Mouse (Mus musculus): ENCODE measurements at regions not wholly inside any gene's neighbourhood (a gene's known extent, or its start where the extent isn't known, plus 50 kb on each side); places are given as distances from the start of the nearest gene placed in this dataset.
A peak's percentile ranks its signal among the peaks of the same experiment; 100 is the strongest.

- Histone ChIP-seq H3K4me2 (0 out of 2 replicates have a peak overlapping the region, but pooled peaks have one; percentile 5), H3K4me3 (no peak overlapping the region), H3K27me3 (no peaks in the 10 kb centered on the region), H3K4me1 (replicated peaks) (peaks cover 29% of the 10 kb centered on the region), H3K9me3 (no peaks in the 10 kb centered on the region), H3K27ac (replicated peaks) (no peak overlapping the region), H3K36me3 (no peaks in the 10 kb centered on the region), H3K9ac (no peak overlapping the region)
- WGBS = 28% methylated on average over 13 of the region's 13 CpGs
- peak; percentile 43; the same call in 1 of the 2 replicates for ATAC-seq (ENCODE audit: low FRiP score, low read depth)
Measured at GRCm38 (mm10) chr4:8986394-8987091, 747.7 kb upstream of the Car8 start.

GRCm38 (mm10) chr4:8984059-8984606 lies 745.3 kb upstream of the Car8 start:
- Histone ChIP-seq H3K9me3 (no peaks in the 10 kb centered on the region), H3K27ac (replicated peaks) (no peak overlapping the region), H3K4me1 (replicated peaks) (peaks cover 22% of the 10 kb centered on the region), H3K4me3 (no peak overlapping the region), H3K27me3 (no peaks in the 10 kb centered on the region), H3K36me3 (no peaks in the 10 kb centered on the region), H3K4me2 (no peak overlapping the region), H3K9ac (no peak overlapping the region)
- 93% methylated on average over 5 of the region's 5 CpGs for whole genome bisulfite sequencing
- ATAC-seq (ENCODE audit: low FRiP score, low read depth) = no peak

- no peak for ATAC-seq (ENCODE audit: low FRiP score, low read depth)
- no peak overlapping the region for H3K27ac ChIP-seq (replicated peaks)
- no peaks in the 10 kb centered on the region for H3K4me1 ChIP-seq (replicated peaks)
- no peak overlapping the region for H3K4me3 ChIP-seq
- no peaks in the 10 kb centered on the region for H3K9me3 ChIP-seq
- no peaks in the 10 kb centered on the region for H3K27me3 ChIP-seq
- no peak overlapping the region for H3K9ac ChIP-seq
- H3K4me2 ChIP-seq = no peak overlapping the region
- H3K36me3 ChIP-seq = no peaks in the 10 kb centered on the region
- WGBS = 93% methylated on average over 8 of the region's 8 CpGs
Measured at GRCm38 (mm10) chr4:8978949-8979348, 740.1 kb upstream of the Car8 start.

- Histone ChIP-seq H3K4me2 (no peak overlapping the region), H3K9me3 (no peaks in the 10 kb centered on the region), H3K36me3 (no peaks in the 10 kb centered on the region), H3K27me3 (no peaks in the 10 kb centered on the region), H3K4me1 (replicated peaks) (no peaks in the 10 kb centered on the region), H3K27ac (replicated peaks) (no peak overlapping the region), H3K9ac (no peak overlapping the region), H3K4me3 (no peak overlapping the region)
- WGBS = 87% methylated on average over 5 of the region's 5 CpGs
- no peak for ATAC-seq (ENCODE audit: low FRiP score, low read depth)
Measured at GRCm38 (mm10) chr4:8969951-8970455, 731.2 kb upstream of the Car8 start.

- H3K27ac ChIP-seq (replicated peaks) = no peak overlapping the region
- no peak overlapping the region for H3K4me2 ChIP-seq
- H3K4me3 ChIP-seq = no peak overlapping the region
- no peaks in the 10 kb centered on the region for H3K27me3 ChIP-seq
- 14% methylated on average over 3 of the region's 3 CpGs for WGBS
- no peak overlapping the region for H3K9ac ChIP-seq
- no peaks in the 10 kb centered on the region for H3K36me3 ChIP-seq
- no peaks in the 10 kb centered on the region for H3K4me1 ChIP-seq (replicated peaks)
- no peaks in the 10 kb centered on the region for H3K9me3 ChIP-seq
- ATAC-seq (ENCODE audit: low FRiP score, low read depth) = no peak
Measured at GRCm38 (mm10) chr4:8968741-8969140, 729.9 kb upstream of the Car8 start.

GRCm38 (mm10) chr4:8967986-8968385 lies 729.1 kb upstream of the Car8 start:
- Histone ChIP-seq H3K36me3 (no peaks in the 10 kb centered on the region), H3K9me3 (no peaks in the 10 kb centered on the region), H3K27me3 (no peaks in the 10 kb centered on the region), H3K4me1 (replicated peaks) (no peaks in the 10 kb centered on the region), H3K4me3 (no peak overlapping the region), H3K27ac (replicated peaks) (no peak overlapping the region), H3K9ac (no peak overlapping the region), H3K4me2 (no peak overlapping the region)
- ATAC-seq (ENCODE audit: low FRiP score, low read depth) = no peak
- WGBS = 89% methylated on average over 3 of the region's 3 CpGs

GRCm38 (mm10) chr4:8965563-8965962 lies 726.7 kb upstream of the Car8 start:
- WGBS = 92% methylated on average over 5 of the region's 5 CpGs
- Histone ChIP-seq H3K4me2 (no peak overlapping the region), H3K27me3 (no peaks in the 10 kb centered on the region), H3K4me1 (replicated peaks) (no peaks in the 10 kb centered on the region), H3K9ac (no peak overlapping the region), H3K27ac (replicated peaks) (no peak overlapping the region), H3K4me3 (no peak overlapping the region), H3K36me3 (no peaks in the 10 kb centered on the region), H3K9me3 (no peaks in the 10 kb centered on the region)
- no peak for ATAC-seq (ENCODE audit: low FRiP score, low read depth)

GRCm38 (mm10) chr4:8962959-8963572 lies 724.2 kb upstream of the Car8 start:
- no peak overlapping the region for H3K4me2 ChIP-seq
- H3K27me3 ChIP-seq = no peaks in the 10 kb centered on the region
- H3K4me3 ChIP-seq = no peak overlapping the region
- H3K36me3 ChIP-seq = no peaks in the 10 kb centered on the region
- H3K9me3 ChIP-seq = no peaks in the 10 kb centered on the region
- no peak for ATAC-seq (ENCODE audit: low FRiP score, low read depth)
- no peak overlapping the region for H3K27ac ChIP-seq (replicated peaks)
- 74% methylated on average over 9 of the region's 9 CpGs for WGBS
- no peak overlapping the region for H3K9ac ChIP-seq
- 0 out of 2 replicates have a peak, but pooled peaks cover 1% of the 10 kb centered on the region for H3K4me1 ChIP-seq (replicated peaks)

GRCm38 (mm10) chr4:8961851-8962250 lies 723.0 kb upstream of the Car8 start:
- Histone ChIP-seq H3K36me3 (no peaks in the 10 kb centered on the region), H3K4me1 (replicated peaks) (peaks cover 10% of the 10 kb centered on the region), H3K9me3 (no peaks in the 10 kb centered on the region), H3K9ac (no peak overlapping the region), H3K27me3 (no peaks in the 10 kb centered on the region), H3K27ac (replicated peaks) (no peak overlapping the region), H3K4me2 (no peak overlapping the region), H3K4me3 (no peak overlapping the region)
- WGBS = 80% methylated on average over 6 of the region's 6 CpGs
- ATAC-seq (ENCODE audit: low FRiP score, low read depth) = no peak

GRCm38 (mm10) chr4:8957771-8958170 lies 718.9 kb upstream of the Car8 start:
- no peak overlapping the region for H3K4me2 ChIP-seq
- WGBS = 9% methylated on average over 6 of the region's 6 CpGs
- H3K27me3 ChIP-seq = no peaks in the 10 kb centered on the region
- no peak overlapping the region for H3K4me3 ChIP-seq
- no peaks in the 10 kb centered on the region for H3K36me3 ChIP-seq
- H3K9me3 ChIP-seq = no peaks in the 10 kb centered on the region
- H3K4me1 ChIP-seq (replicated peaks) = peaks cover 28% of the 10 kb centered on the region
- no peak overlapping the region for H3K9ac ChIP-seq
- ATAC-seq (ENCODE audit: low FRiP score, low read depth) = no peak
- H3K27ac ChIP-seq (replicated peaks) = no peak overlapping the region

GRCm38 (mm10) chr4:8957023-8957343 lies 718.1 kb upstream of the Car8 start:
- H3K4me2 ChIP-seq = no peak overlapping the region
- WGBS = 33% methylated on average over 5 of the region's 5 CpGs
- no peaks in the 10 kb centered on the region for H3K9me3 ChIP-seq
- peaks cover 28% of the 10 kb centered on the region for H3K4me1 ChIP-seq (replicated peaks)
- no peak overlapping the region for H3K4me3 ChIP-seq
- H3K36me3 ChIP-seq = no peaks in the 10 kb centered on the region
- H3K9ac ChIP-seq = no peak overlapping the region
- ATAC-seq (ENCODE audit: low FRiP score, low read depth) = no peak
- H3K27ac ChIP-seq (replicated peaks) = no peak overlapping the region
- H3K27me3 ChIP-seq = no peaks in the 10 kb centered on the region

GRCm38 (mm10) chr4:8956312-8957022 lies 717.6 kb upstream of the Car8 start:
- no peaks in the 10 kb centered on the region for H3K9me3 ChIP-seq
- no peaks in the 10 kb centered on the region for H3K27me3 ChIP-seq
- ATAC-seq (ENCODE audit: low FRiP score, low read depth) = peak; percentile 24; the same call in 1 of the 2 replicates
- no peak overlapping the region for H3K9ac ChIP-seq
- no peak overlapping the region for H3K4me2 ChIP-seq
- no peaks in the 10 kb centered on the region for H3K36me3 ChIP-seq
- WGBS = 33% methylated on average over 9 of the region's 9 CpGs
- H3K4me1 ChIP-seq (replicated peaks) = peaks cover 28% of the 10 kb centered on the region
- no peak overlapping the region for H3K4me3 ChIP-seq
- no peak overlapping the region for H3K27ac ChIP-seq (replicated peaks)

Data from hindbrain, embryonic 15.5 days (tissue).